Mouse (Mus musculus) midbrain, postnatal 0 days (tissue): ENCODE data around the gene Nphp3. TPM values are rescaled to one million over a fixed set of nuclear protein-coding genes. Genes with fewer than 3 reads are reported as not detected.

Experiments used
- ATAC-seq: fragments of 200-750 bp; cut with Nextera tagmentation; 2 replicates; pipeline ENCODE4 v1.8.0; 2017; ENCODE audit warnings: moderate number of reproducible peaks, mild to moderate bottlenecking, moderate TSS enrichment, moderate library complexity; ENCODE audit not compliant: low FRiP score
- DNase-seq: peaks from one replicate; pipeline ENCODE4 v3.0.0-alpha.2; 2015; ENCODE audit warnings: low spot score
- H3K27ac ChIP-seq: fragments of 300-500 bp; sonication (generic); 2 replicates; pipeline ENCODE4 v1.5.1; 2014; ENCODE audit warnings: low read depth, mild to moderate bottlenecking, low read length, mixed read lengths
- H3K27me3 ChIP-seq: fragments of 300-500 bp; sonication (generic); 2 replicates; pipeline ENCODE4 v1.6.1; 2014; ENCODE audit warnings: low read length, control low read depth, mixed read lengths; ENCODE audit not compliant: insufficient read depth
- H3K36me3 ChIP-seq: fragments of 300-500 bp; sonication (generic); 2 replicates; pipeline ENCODE4 v1.6.1; 2014; ENCODE audit warnings: low read length, control low read depth, mixed read lengths; ENCODE audit not compliant: insufficient read depth
- H3K4me1 ChIP-seq: fragments of 300-500 bp; sonication (generic); 2 replicates; pipeline ENCODE4 v1.6.1; 2014; ENCODE audit warnings: mild to moderate bottlenecking, control low read depth, antibody characterized with exemption, low read length, mixed read lengths; ENCODE audit not compliant: insufficient read depth
- H3K4me2 ChIP-seq: fragments of 300-500 bp; sonication (generic); 2 replicates; pipeline ENCODE4 v1.6.1; 2014; ENCODE audit warnings: low read depth, mild to moderate bottlenecking, low read length, mixed read lengths; ENCODE audit not compliant: poor library complexity, severe bottlenecking
- H3K4me3 ChIP-seq: fragments of 300-500 bp; sonication (generic); 2 replicates; pipeline ENCODE4 v1.5.1; 2014; ENCODE audit warnings: low read depth, mild to moderate bottlenecking, low read length, moderate library complexity
- H3K9ac ChIP-seq: fragments of 300-500 bp; sonication (generic); replicated peaks from 2 replicates; pipeline ENCODE4 v1.6.1; 2014; ENCODE audit warnings: mild to moderate bottlenecking, low read length, moderate library complexity, mixed read lengths; ENCODE audit not compliant: poor library complexity, severe bottlenecking
- H3K9me3 ChIP-seq: fragments of 300-500 bp; sonication (generic); 2 replicates; pipeline ENCODE4 v1.6.1; 2016; ENCODE audit warnings: low read length, control low read depth
- CTCF ChIP-seq: IDR thresholded peaks from 2 replicates; pipeline ENCODE4 v1.5.1; 2016; ENCODE audit warnings: antibody characterized with exemption, mild to moderate bottlenecking
- WGBS: fragments of 180-500 bp; shearing (Covaris S2); extraction: QIAGEN DNeasy Blood & Tissue Kit; methylation state at CpG from one replicate; pipeline ENCODE4 v1.1.7; 2014; 5-methylcytosine and 5-hydroxymethylcytosine counted together
- polyA plus RNA-seq: library from polyadenylated mRNA; unstranded; fragments of >200 nt; fragmentation: Nextera tagmentation; extraction: Ambion mirVana; gene quantifications from 2 replicates; pipeline ENCODE4 v1.2.1, GENCODE M21; 2015
- total RNA-seq: library from RNA; depleted of rRNA; stranded (reverse); fragments of >200 nt; gene quantifications from 2 replicates; pipeline ENCODE4 v1.2.3, GENCODE M21; 2014; rRNA removed

Gene Nphp3
- total RNA-seq, result 6.7 and 18.7 TPM in 2 replicates
- 3.1 and 4.0 TPM in 2 replicates for polyA plus RNA-seq

DNA sequence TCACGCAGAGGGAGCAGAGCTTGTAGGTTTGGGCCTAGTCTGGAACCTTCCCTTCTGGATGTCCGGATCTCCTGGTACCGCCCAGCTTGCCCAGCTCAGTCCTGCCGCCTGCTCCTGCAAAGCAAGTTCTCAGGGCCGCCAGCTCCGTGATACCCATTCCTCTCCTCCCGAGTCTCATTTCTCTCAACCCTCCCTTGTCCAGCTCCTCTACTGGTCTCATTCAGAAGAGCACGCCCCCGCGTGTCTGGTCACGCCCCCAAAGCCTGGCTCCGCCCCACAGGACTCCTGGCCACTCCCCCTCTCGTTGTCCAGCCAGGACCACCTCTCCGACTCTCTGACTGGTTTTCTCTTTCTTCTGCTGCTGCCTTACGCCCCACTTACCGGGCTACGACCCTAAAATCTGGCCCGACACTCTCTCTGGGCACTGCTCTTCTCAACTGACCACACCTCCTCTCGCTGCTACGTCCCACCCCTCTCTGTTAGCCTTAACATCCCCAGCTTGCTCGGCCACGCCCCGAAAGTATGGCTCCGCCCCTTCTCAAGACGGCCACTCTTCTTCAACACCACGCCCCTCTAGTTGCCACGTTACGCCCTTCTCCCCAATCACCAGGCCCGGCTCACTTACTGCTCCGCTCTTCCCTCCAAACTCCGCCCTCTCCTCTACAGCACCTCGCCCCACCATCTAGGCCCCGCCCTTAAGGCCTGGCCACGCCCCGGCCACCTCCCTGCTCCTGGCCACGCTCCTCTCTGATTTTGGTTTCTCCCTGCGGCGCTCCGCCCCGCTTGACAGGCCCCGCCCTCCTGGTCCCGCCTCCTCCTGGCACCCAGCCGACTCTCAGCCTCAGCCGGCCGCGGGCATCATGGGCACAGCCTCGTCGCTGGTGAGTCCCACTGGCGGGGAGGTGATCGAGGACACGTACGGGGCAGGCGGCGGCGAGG lies at the start of gene Nphp3:
Gene Nphp3, plus strand, starts transcription at position 624 of the 939 bp plus-strand sequence.
- DNase-seq, result peak; percentile 100
- Histone ChIP-seq H3K27me3 (0 out of 2 replicates have a peak, but pooled peaks cover 6% of the 10 kb centered on the region), H3K4me3 (peak within 1 kb of the TSS; percentile 65), H3K36me3 (peaks cover 4% of the 10 kb centered on the region; the same call in 1 of the 2 replicates), H3K4me1 (0 out of 2 replicates have a peak, but pooled peaks cover 2% of the 10 kb centered on the region), H3K9ac (peak within 1 kb of the TSS; percentile 70), H3K4me2 (peak within 1 kb of the TSS; percentile 71), H3K27ac (peak within 1 kb of the TSS; percentile 91), H3K9me3 (no peaks in the 10 kb centered on the region)
- WGBS, result under 1% methylated on average over 51 of the region's 55 CpGs
- TF ChIP-seq CTCF, result peak; percentile 48
- ATAC-seq, result peak; percentile 99

DNA sequence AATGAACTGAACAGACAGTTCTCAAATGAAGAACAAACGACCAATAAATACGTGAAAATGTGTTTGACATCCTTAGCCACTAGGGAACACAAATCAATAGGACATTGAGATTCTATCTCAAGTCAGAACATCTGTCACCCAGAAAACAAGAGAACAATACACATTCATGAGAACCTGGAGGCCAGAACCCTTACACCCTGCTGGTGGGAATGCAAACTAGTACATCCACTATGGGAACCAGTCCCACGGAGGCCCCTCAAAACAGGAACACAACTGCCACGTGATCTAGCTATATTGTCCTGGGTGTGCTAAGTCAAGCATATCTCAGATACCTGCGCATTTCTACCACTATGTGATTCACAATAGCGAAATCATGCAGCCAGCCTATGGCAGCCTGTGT lies 43.6 kb upstream of the Nphp3 start:
- Histone ChIP-seq H3K4me3 (no peak overlapping the region), H3K9ac (no peak overlapping the region), H3K27ac (no peak overlapping the region), H3K4me1 (no peaks in the 10 kb centered on the region), H3K4me2 (no peak overlapping the region), H3K27me3 (no peaks in the 10 kb centered on the region), H3K36me3 (no peaks in the 10 kb centered on the region), H3K9me3 (no peaks in the 10 kb centered on the region)
- WGBS, result 69% methylated on average over 6 of the region's 6 CpGs
- DNase-seq, result no peak
- no peak for ATAC-seq
- no peak for TF ChIP-seq CTCF

DNA sequence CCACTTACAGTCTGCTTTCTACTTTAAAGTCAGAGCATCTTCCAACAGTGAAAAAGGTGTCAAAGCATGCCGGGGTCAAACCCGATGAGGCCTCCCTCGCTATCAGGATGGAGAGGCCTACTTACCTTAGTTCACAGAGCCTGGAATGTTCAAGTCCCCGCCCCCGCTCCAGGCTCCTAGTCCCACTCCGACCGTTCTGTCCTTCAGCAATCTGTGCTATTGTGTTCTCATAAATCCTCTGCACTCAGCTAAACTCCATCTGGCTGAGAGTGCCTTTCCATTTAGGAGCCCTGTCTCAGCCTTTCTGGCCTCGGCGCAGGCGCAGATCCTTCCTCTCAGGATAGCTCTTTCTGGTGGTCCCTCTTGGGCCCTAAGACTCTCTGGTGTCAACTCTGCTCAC lies 42.4 kb upstream of the Nphp3 start:
- 78% methylated on average over 10 of the region's 10 CpGs for WGBS

DNA sequence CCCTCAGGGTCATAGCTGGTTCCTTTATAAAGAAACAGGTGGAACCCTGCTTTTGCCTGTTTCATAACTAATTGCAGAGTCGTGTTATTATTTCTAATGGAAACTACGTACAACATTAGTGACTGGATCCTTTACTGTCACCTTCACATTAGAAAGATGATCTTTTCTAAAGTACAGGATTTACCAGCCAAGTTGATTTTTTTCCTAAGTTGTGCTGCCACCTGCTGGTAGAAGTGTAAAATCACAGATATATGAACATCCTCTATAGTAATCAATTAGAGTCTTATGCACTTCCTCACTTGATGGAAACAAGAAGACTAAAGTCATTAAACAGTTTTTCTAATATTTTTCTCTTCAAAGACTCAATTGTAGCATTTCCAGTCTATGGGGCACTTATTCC lies 5.8 kb upstream of the Nphp3 start:
- TF ChIP-seq CTCF, result peak; percentile 81
- Histone ChIP-seq H3K9me3 (no peaks in the 10 kb centered on the region), H3K4me1 (no peaks in the 10 kb centered on the region), H3K36me3 (no peaks in the 10 kb centered on the region), H3K9ac (no peak overlapping the region), H3K4me2 (no peak overlapping the region), H3K27me3 (0 out of 2 replicates have a peak, but pooled peaks cover 6% of the 10 kb centered on the region), H3K27ac (no peak overlapping the region), H3K4me3 (no peak overlapping the region)
- peak; percentile 77 for DNase-seq
- WGBS, result 5% methylated on average over 2 of the region's 2 CpGs
- ATAC-seq, result no peak

More for the DNA sequence above, 42.4 kb upstream of the Nphp3 start:
- TF ChIP-seq CTCF, result no peak
- no peak for DNase-seq
- Histone ChIP-seq H3K9ac (no peak overlapping the region), H3K4me2 (no peak overlapping the region), H3K4me1 (no peaks in the 10 kb centered on the region), H3K36me3 (no peaks in the 10 kb centered on the region), H3K9me3 (no peaks in the 10 kb centered on the region), H3K27me3 (no peaks in the 10 kb centered on the region), H3K4me3 (no peak overlapping the region), H3K27ac (no peak overlapping the region)
- ATAC-seq, result no peak

DNA sequence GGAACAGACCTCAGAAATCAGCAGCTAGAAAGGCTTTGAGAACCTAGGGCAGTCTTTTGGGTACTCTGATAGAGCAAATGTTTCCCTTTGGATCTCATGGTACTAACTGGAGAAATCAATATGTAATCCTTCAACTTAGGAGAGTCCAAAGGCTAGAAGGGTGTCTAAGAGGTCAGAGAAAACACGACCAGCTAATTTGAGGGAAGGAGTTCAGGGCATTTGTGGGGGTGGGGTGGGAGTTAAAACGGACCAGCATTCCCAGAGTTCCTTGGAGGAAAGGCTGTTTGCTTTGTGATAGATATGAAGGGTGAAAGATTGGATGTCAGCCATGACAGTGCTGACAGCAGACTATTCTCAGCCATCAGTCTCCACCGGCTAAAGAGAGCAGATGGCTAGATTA lies 1.7 kb upstream of the Nphp3 start:
- ATAC-seq (no peak), DNase-seq (no peak)
- H3K9ac ChIP-seq, result no peak overlapping the region
- H3K4me2 ChIP-seq, result no peak overlapping the region
- no peaks in the 10 kb centered on the region for H3K9me3 ChIP-seq
- H3K4me3 ChIP-seq, result no peak overlapping the region
- no peak for TF ChIP-seq CTCF
- H3K27me3 ChIP-seq, result 0 out of 2 replicates have a peak, but pooled peaks cover 6% of the 10 kb centered on the region
- WGBS, result 70% methylated on average over 3 of the region's 3 CpGs
- 0 out of 2 replicates have a peak, but pooled peaks cover 2% of the 10 kb centered on the region for H3K4me1 ChIP-seq
- H3K27ac ChIP-seq, result no peak overlapping the region
- 0 out of 2 replicates have a peak, but pooled peaks cover 2% of the 10 kb centered on the region for H3K36me3 ChIP-seq

DNA sequence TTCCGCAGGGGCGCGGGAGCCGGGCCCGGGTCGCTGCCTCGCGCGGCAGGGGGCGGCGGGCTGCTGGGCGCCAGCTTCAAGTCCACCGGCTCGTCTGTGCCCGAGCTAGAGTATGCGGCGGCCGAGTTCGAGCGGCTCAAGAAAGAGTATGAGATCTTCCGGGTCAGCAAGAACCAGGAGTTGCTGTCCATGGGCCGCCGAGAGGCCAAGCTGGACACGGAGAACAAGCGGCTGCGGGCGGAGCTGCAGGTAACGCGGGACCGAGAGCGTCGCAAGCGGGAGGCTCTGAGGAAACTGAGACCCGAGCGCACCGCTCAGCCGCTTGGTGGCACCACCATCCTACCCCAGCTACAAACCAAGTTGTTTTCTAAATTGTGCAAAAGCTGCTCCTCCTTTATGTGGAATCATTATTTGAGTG lies 578 bp downstream of the Nphp3 start:
- Histone ChIP-seq H3K9ac (peak overlapping the region; percentile 70), H3K36me3 (peaks cover 4% of the 10 kb centered on the region; the same call in 1 of the 2 replicates), H3K27ac (peak overlapping the region; percentile 91), H3K4me1 (0 out of 2 replicates have a peak, but pooled peaks cover 2% of the 10 kb centered on the region), H3K4me3 (peak overlapping the region; percentile 65), H3K27me3 (0 out of 2 replicates have a peak, but pooled peaks cover 6% of the 10 kb centered on the region), H3K4me2 (peak overlapping the region; percentile 71), H3K9me3 (no peaks in the 10 kb centered on the region)
- 0% methylated on average over 37 of the region's 37 CpGs for WGBS
- ATAC-seq (peak; percentile 58), DNase-seq (peak; percentile 83)
- TF ChIP-seq CTCF, result peak; percentile 73
